Mouse (Mus musculus) heart, postnatal 0 days (tissue): Measurements from ENCODE around the gene Cpm.

Experiments used
- CTCF ChIP-seq: IDR thresholded peaks from 2 replicates; pipeline ENCODE4 v1.5.1; 2016; ENCODE audit warnings: antibody characterized with exemption, control low read depth, low read depth
- EP300 ChIP-seq: IDR thresholded peaks from 2 replicates; pipeline ENCODE4 v1.6.1; 2016; ENCODE audit warnings: antibody characterized with exemption, low read depth

GRCm38 (mm10) chr10:117626840-117627615 is 2.3 kb upstream of the Cpm start:
- TF ChIP-seq CTCF (no peak), EP300 (no peak)
